Mouse (Mus musculus): Measurements from ENCODE around the gene Cenpf. TPM values are rescaled to one million over a fixed set of nuclear protein-coding genes. Genes with fewer than 3 reads are reported as not detected.

Gene Cenpf
- polyA plus RNA-seq, 1 experiment from 2014 or later: 89.3 TPM

DNA sequence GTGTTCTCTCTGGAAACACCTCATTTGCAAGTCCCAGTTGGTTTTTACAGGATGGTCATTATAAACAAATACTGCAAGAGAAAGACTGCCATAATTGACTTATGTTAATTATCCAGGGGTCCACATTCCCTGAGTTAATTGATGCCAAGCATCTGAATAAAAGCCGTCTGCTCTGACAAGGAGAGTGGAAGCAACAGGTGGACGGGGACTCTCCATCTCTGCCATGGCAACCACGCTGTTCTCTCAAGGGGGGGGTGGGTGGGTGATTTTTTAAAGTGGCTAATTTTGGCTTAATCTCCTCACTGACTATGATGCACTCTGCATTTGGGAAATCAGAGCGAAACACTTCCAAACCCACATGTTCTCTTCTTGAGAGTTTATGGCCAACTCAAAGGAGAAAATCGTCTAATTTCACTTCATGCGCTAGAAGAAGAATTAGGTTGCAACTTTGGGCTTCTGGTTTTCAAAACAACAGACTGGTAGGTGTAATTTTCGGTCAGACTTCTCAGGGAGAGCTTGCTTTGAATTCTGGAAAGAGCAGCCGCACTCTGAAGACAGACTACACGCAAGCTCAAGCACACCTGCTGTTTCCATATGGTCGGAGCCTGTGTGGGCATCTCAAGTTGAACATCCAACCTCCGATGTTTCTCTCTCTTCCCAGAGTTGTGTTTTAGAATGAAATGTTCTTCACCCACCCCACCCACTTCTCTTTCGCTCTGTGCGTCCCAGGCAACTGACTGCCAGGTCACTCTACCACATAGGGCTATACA is 55.8 kb downstream of the Cenpf start:
- Histone ChIP-seq H3K27me3 (ENCODE audit: control insufficient read depth, insufficient read depth, low read length) (no peaks in the 10 kb centered on the region), H3K4me2 (replicated peaks; ENCODE audit: low read depth, low read length) (no peak overlapping the region), H3K4me3 (ENCODE audit: low read depth, low read length) (no peak overlapping the region), H3K4me1 (ENCODE audit: control insufficient read depth, insufficient read depth, low read length) (no peaks in the 10 kb centered on the region), H3K27ac (ENCODE audit: low read length) (no peak overlapping the region), H3K9me3 (ENCODE audit: control insufficient read depth, low read depth, low read length) (no peaks in the 10 kb centered on the region), H3K9ac (replicated peaks; ENCODE audit: low read depth, low read length) (no peak overlapping the region), H3K36me3 (ENCODE audit: control insufficient read depth, insufficient read depth, low read length) (no peaks in the 10 kb centered on the region)
- WGBS: 83% methylated on average over 13 of the region's 13 CpGs
- no peak for ATAC-seq (ENCODE audit: insufficient number of reproducible peaks, insufficient read depth, low FRiP score, low read depth)

DNA sequence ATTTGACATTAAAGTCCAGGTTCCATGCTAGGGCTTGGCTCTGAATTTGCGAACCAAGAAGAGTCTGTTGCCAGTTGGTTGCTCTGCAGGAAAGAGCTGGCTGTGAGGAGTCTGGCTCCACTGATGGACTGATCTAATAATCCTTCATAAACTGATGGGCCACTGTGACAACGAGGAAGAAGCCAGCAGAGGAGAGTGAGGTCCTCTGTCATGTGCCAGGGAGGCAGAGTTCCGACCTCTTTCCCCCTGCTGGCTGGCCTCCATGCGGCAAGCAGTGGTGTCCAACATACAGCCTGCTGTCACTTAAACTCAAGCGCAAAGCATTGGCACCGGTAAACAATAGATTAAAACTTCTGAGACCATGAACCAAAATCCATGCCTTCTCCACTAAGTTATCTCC is 57.9 kb downstream of the Cenpf start:
- Histone ChIP-seq H3K36me3 (ENCODE audit: control insufficient read depth, insufficient read depth, low read length) (no peaks in the 10 kb centered on the region), H3K4me3 (ENCODE audit: low read depth, low read length) (no peak overlapping the region), H3K4me1 (ENCODE audit: control insufficient read depth, insufficient read depth, low read length) (no peaks in the 10 kb centered on the region), H3K9me3 (ENCODE audit: control insufficient read depth, low read depth, low read length) (no peaks in the 10 kb centered on the region), H3K27ac (ENCODE audit: low read length) (no peak overlapping the region), H3K4me2 (replicated peaks; ENCODE audit: low read depth, low read length) (no peak overlapping the region), H3K9ac (replicated peaks; ENCODE audit: low read depth, low read length) (no peak overlapping the region), H3K27me3 (ENCODE audit: control insufficient read depth, insufficient read depth, low read length) (no peaks in the 10 kb centered on the region)
- WGBS: 72% methylated on average over 6 of the region's 6 CpGs
- no peak for ATAC-seq (ENCODE audit: insufficient number of reproducible peaks, insufficient read depth, low FRiP score, low read depth)

DNA sequence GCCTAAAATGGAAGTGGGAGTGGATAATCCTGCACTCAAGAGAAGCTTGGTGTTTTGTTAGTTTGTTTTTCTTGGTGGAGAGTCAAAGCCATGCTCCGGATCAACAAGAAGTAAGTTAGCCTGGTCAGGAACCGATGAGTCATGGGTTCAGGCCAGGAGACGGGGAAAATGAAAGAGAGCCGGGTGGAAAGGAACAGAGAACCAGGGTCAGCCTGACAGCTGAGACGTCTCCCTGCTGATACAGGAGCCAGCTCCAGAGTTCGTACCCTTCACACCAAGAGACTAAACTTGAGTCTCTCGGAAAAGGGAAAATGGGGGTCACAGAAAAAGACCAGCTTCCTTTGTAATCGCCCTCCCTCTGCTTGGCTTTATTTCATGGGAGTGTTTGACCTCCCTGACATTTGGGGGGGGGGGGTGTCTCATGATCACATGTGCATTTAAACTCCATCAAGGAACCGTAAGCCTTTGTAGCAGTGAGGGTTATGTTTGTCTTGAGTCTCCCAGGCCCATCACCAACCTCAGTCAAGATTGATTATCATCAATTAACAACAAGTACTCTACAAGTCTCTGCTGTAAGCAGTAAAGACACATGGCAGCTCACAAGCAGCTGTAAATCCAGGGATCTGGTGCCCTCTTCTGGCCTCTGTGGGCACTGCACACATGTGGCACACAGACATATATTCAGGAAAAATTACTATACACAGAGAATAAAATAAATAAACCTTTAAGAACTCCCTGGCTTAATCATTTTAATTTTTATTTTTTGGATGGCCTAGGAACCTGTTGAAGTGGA is 59.7 kb downstream of the Cenpf start:
- ATAC-seq (ENCODE audit: insufficient number of reproducible peaks, insufficient read depth, low FRiP score, low read depth): peak; percentile 23; the same call in 1 of the 2 replicates
- no peak overlapping the region for H3K27ac ChIP-seq (ENCODE audit: low read length)
- no peaks in the 10 kb centered on the region for H3K9me3 ChIP-seq (ENCODE audit: control insufficient read depth, low read depth, low read length)
- no peaks in the 10 kb centered on the region for H3K36me3 ChIP-seq (ENCODE audit: control insufficient read depth, insufficient read depth, low read length)
- H3K4me2 ChIP-seq (replicated peaks; ENCODE audit: low read depth, low read length): no peak overlapping the region
- no peaks in the 10 kb centered on the region for H3K27me3 ChIP-seq (ENCODE audit: control insufficient read depth, insufficient read depth, low read length)
- WGBS: 50% methylated on average over 9 of the region's 9 CpGs
- no peaks in the 10 kb centered on the region for H3K4me1 ChIP-seq (ENCODE audit: control insufficient read depth, insufficient read depth, low read length)
- no peak overlapping the region for H3K4me3 ChIP-seq (ENCODE audit: low read depth, low read length)
- H3K9ac ChIP-seq (replicated peaks; ENCODE audit: low read depth, low read length): no peak overlapping the region

DNA sequence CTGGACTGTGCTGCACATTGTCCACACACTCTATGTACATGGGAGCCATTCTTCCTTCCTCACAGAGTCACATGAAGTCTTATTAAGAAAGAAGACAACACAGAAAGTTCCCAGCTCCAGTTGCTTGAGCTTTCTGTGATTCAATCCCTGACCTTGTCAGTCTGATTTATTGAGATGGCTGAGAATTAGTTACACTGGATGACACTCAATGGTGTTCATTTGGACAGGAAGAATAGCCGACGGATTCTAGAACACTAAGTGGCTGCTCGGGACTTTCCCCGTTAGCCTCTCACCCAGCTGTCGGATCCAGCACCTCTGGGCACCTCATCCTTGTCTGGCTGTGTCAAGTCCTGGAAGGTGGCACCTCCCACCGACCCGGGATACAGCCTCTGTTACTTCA is 63.1 kb downstream of the Cenpf start:
- no peaks in the 10 kb centered on the region for H3K4me1 ChIP-seq (ENCODE audit: control insufficient read depth, insufficient read depth, low read length)
- no peaks in the 10 kb centered on the region for H3K9me3 ChIP-seq (ENCODE audit: control insufficient read depth, low read depth, low read length)
- H3K27ac ChIP-seq (ENCODE audit: low read length): no peak overlapping the region
- H3K36me3 ChIP-seq (ENCODE audit: control insufficient read depth, insufficient read depth, low read length): no peaks in the 10 kb centered on the region
- ATAC-seq (ENCODE audit: insufficient number of reproducible peaks, insufficient read depth, low FRiP score, low read depth): no peak
- H3K27me3 ChIP-seq (ENCODE audit: control insufficient read depth, insufficient read depth, low read length): no peaks in the 10 kb centered on the region
- H3K9ac ChIP-seq (replicated peaks; ENCODE audit: low read depth, low read length): no peak overlapping the region
- 78% methylated on average over 7 of the region's 7 CpGs for WGBS
- no peak overlapping the region for H3K4me3 ChIP-seq (ENCODE audit: low read depth, low read length)
- no peak overlapping the region for H3K4me2 ChIP-seq (replicated peaks; ENCODE audit: low read depth, low read length)

DNA sequence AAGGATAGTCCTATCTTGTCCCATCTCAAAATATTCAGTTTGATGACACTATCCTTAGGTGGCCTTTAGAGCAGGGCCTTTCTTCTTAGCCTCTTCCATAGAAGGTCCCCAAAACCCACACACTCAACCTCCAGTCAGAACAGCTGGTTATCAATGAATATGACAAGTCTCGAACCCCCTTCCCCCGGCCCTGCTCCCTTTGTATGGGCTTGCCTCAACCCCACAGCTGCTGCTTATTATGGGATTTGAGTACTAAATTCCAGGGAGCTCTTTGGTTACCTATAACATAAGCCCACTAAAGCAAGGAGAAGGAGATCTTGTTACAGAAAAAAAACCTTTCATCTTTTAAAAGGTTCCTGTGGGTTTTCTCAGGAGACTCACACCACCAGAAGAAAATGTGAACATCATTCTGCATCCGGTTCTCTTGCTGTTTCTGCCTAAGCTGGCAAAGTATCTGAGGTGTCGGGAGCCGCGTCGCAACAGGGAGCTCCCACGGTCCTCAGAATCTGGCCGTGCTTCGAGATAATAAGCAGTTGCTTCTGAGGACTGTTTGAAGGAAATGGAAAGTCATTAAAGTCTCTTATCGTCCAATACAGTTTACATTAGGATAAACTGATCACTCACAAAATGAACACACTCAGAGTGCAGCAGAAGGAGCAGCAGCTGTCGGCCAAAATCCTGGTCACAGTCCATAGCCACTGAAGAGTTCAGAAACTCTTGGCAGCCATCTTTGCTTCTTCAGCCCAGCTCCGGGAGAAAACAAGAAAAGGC is 68.7 kb downstream of the Cenpf start:
- 19% methylated on average over 13 of the region's 13 CpGs for WGBS
- no peaks in the 10 kb centered on the region for H3K36me3 ChIP-seq (ENCODE audit: control insufficient read depth, insufficient read depth, low read length)
- no peaks in the 10 kb centered on the region for H3K9me3 ChIP-seq (ENCODE audit: control insufficient read depth, low read depth, low read length)
- peak; percentile 55; the same call in 1 of the 2 replicates for ATAC-seq (ENCODE audit: insufficient number of reproducible peaks, insufficient read depth, low FRiP score, low read depth)
- H3K9ac ChIP-seq (replicated peaks; ENCODE audit: low read depth, low read length): no peak overlapping the region
- H3K4me1 ChIP-seq (ENCODE audit: control insufficient read depth, insufficient read depth, low read length): no peaks in the 10 kb centered on the region
- 0 out of 2 replicates have a peak overlapping the region, but pooled peaks have one; percentile 44 for H3K27ac ChIP-seq (ENCODE audit: low read length)
- no peak overlapping the region for H3K4me2 ChIP-seq (replicated peaks; ENCODE audit: low read depth, low read length)
- H3K4me3 ChIP-seq (ENCODE audit: low read depth, low read length): no peak overlapping the region
- no peaks in the 10 kb centered on the region for H3K27me3 ChIP-seq (ENCODE audit: control insufficient read depth, insufficient read depth, low read length)

DNA sequence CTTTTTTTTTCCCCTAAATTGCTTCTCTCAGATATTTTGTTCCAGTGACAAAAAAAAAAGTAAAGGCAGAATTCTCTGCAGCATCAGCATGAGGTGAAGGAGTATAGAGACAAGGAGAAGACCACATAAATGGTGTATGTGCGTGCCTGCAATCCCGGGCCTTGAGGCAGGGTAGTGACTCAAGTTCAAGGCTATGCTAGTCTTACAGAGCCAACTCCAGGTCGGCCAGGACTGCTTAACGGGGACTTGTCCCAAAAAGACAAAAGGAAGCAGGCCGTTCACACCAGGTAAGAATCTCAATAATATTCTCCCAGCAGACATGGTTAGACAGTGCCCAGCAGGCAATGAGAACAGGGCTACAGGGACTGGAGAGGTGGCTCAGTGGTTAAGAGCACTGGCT is 70.5 kb downstream of the Cenpf start:
- no peak overlapping the region for H3K4me2 ChIP-seq (replicated peaks; ENCODE audit: low read depth, low read length)
- H3K27me3 ChIP-seq (ENCODE audit: control insufficient read depth, insufficient read depth, low read length): no peaks in the 10 kb centered on the region
- 87% methylated on average over 5 of the region's 5 CpGs for WGBS
- no peak overlapping the region for H3K4me3 ChIP-seq (ENCODE audit: low read depth, low read length)
- ATAC-seq (ENCODE audit: insufficient number of reproducible peaks, insufficient read depth, low FRiP score, low read depth): no peak
- H3K9ac ChIP-seq (replicated peaks; ENCODE audit: low read depth, low read length): no peak overlapping the region
- H3K4me1 ChIP-seq (ENCODE audit: control insufficient read depth, insufficient read depth, low read length): peaks cover 5% of the 10 kb centered on the region; the same call in 1 of the 2 replicates
- no peaks in the 10 kb centered on the region for H3K36me3 ChIP-seq (ENCODE audit: control insufficient read depth, insufficient read depth, low read length)
- no peak overlapping the region for H3K27ac ChIP-seq (ENCODE audit: low read length)
- no peaks in the 10 kb centered on the region for H3K9me3 ChIP-seq (ENCODE audit: control insufficient read depth, low read depth, low read length)

DNA sequence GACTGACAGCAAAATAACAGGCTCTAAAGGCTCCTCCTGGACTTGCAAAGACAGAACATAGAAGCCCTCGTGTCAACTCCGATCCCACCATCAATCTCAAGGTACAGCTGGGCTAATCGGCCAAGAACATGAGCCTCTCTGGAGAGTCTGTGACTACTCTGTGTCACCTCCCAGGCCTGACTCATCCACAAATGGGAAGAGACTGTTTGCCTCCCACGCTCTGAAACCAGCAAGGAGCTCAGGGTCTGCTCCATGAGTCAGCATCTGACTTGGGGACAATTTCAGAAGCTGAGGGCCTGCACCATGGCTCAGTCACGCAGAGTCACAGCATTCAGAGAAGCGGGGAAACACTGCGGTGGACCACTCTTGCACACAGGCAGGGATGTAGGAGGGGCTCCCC is 72.6 kb downstream of the Cenpf start:
- peaks cover 8% of the 10 kb centered on the region; the same call in 1 of the 2 replicates for H3K4me1 ChIP-seq (ENCODE audit: control insufficient read depth, insufficient read depth, low read length)
- no peak overlapping the region for H3K4me2 ChIP-seq (replicated peaks; ENCODE audit: low read depth, low read length)
- no peak overlapping the region for H3K27ac ChIP-seq (ENCODE audit: low read length)
- no peaks in the 10 kb centered on the region for H3K36me3 ChIP-seq (ENCODE audit: control insufficient read depth, insufficient read depth, low read length)
- no peak overlapping the region for H3K4me3 ChIP-seq (ENCODE audit: low read depth, low read length)
- no peaks in the 10 kb centered on the region for H3K9me3 ChIP-seq (ENCODE audit: control insufficient read depth, low read depth, low read length)
- 77% methylated on average over 7 of the region's 7 CpGs for WGBS
- H3K27me3 ChIP-seq (ENCODE audit: control insufficient read depth, insufficient read depth, low read length): no peaks in the 10 kb centered on the region
- H3K9ac ChIP-seq (replicated peaks; ENCODE audit: low read depth, low read length): no peak overlapping the region
- ATAC-seq (ENCODE audit: insufficient number of reproducible peaks, insufficient read depth, low FRiP score, low read depth): no peak

DNA sequence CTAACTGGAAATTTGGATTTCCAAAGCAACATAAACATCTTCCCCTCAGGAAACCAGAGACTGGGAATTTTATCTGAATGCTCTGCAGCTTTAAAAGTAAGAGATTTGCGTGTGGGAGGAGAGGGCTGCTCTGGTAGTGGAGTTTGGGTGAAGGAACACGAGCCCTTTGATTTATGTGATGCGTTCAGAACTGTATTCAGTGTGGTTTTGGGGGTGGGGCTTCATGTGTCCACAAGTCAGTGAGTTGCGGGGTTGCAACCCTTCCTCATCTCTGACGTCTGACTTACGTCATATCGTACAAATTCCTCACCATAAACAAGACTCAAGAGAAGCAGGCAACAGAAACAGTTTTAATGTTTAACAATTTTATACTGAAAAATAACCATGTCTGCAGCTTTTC is 74.8 kb downstream of the Cenpf start:
- Histone ChIP-seq H3K4me2 (replicated peaks; ENCODE audit: low read depth, low read length) (no peak overlapping the region), H3K27ac (ENCODE audit: low read length) (no peak overlapping the region), H3K27me3 (ENCODE audit: control insufficient read depth, insufficient read depth, low read length) (no peaks in the 10 kb centered on the region), H3K9ac (replicated peaks; ENCODE audit: low read depth, low read length) (no peak overlapping the region), H3K4me1 (ENCODE audit: control insufficient read depth, insufficient read depth, low read length) (peaks cover 8% of the 10 kb centered on the region; the same call in 1 of the 2 replicates), H3K36me3 (ENCODE audit: control insufficient read depth, insufficient read depth, low read length) (no peaks in the 10 kb centered on the region), H3K4me3 (ENCODE audit: low read depth, low read length) (no peak overlapping the region), H3K9me3 (ENCODE audit: control insufficient read depth, low read depth, low read length) (no peaks in the 10 kb centered on the region)
- 37% methylated on average over 7 of the region's 7 CpGs for WGBS
- no peak for ATAC-seq (ENCODE audit: insufficient number of reproducible peaks, insufficient read depth, low FRiP score, low read depth)
